Mouse (Mus musculus) thymus, adult 2 months (tissue): ENCODE measurements around the gene Nsun5. TPM values are rescaled to one million over a fixed set of nuclear protein-coding genes. Genes with fewer than 3 reads are reported as not detected.
A peak's percentile ranks its signal among the peaks of the same experiment; 100 is the strongest.

ENCODE experiments used
- DNase-seq: peaks from one replicate; pipeline ENCODE4 v3.0.0; 2021
- H3K27ac ChIP-seq: fragments of 200-500 bp; 2 replicates; pipeline ENCODE4 v1.5.1; 2012; ENCODE audit warnings: low read length, control low read depth; ENCODE audit not compliant: control insufficient read depth, insufficient read depth
- H3K27me3 ChIP-seq: fragments of 200-500 bp; 2 replicates; pipeline ENCODE4 v1.6.1; 2012; ENCODE audit warnings: mild to moderate bottlenecking, low read length, moderate library complexity, mixed read lengths; ENCODE audit not compliant: control insufficient read depth, insufficient read depth
- H3K36me3 ChIP-seq: fragments of 200-500 bp; 2 replicates; pipeline ENCODE4 v1.6.1; 2012; ENCODE audit warnings: mild to moderate bottlenecking, low read length, moderate library complexity; ENCODE audit not compliant: control insufficient read depth, insufficient read depth
- H3K4me1 ChIP-seq: fragments of 200-500 bp; replicated peaks from 2 replicates; pipeline ENCODE4 v1.6.1; 2012; ENCODE audit warnings: low read length; ENCODE audit not compliant: control insufficient read depth, insufficient read depth
- H3K4me3 ChIP-seq: fragments of 200-500 bp; 2 replicates; pipeline ENCODE4 v1.5.1; 2012; ENCODE audit warnings: mild to moderate bottlenecking, low read length, control low read depth, moderate library complexity; ENCODE audit not compliant: control insufficient read depth, insufficient read depth
- CTCF ChIP-seq: fragments of 200-500 bp; IDR thresholded peaks from 2 replicates; pipeline ENCODE4 v1.5.1; 2012; ENCODE audit warnings: mild to moderate bottlenecking, control low read depth, low read length, moderate library complexity, borderline replicate concordance; ENCODE audit not compliant: control insufficient read depth, poor library complexity, insufficient read depth; ENCODE audit errors: extremely low read depth
- POLR2A ChIP-seq: fragments of 200-500 bp; IDR thresholded peaks from 2 replicates; pipeline ENCODE4 v1.6.1; 2012; ENCODE audit warnings: mild to moderate bottlenecking, low read length, control low read depth, moderate library complexity; ENCODE audit not compliant: control insufficient read depth, poor library complexity, insufficient read depth; ENCODE audit errors: extremely low read depth
- WGBS: fragments of 180-500 bp; shearing (Covaris S2); methylation state at CpG from one replicate; pipeline ENCODE4 v1.1.7; 2018; 5-methylcytosine and 5-hydroxymethylcytosine counted together
- polyA plus RNA-seq: library from polyadenylated mRNA; depleted of rRNA; stranded (reverse); fragments of >200 nt; gene quantifications from 2 replicates; pipeline ENCODE4 v1.2.3, GENCODE M21; 2012; rRNA removed

The Nsun5 gene
- 65.6 and 74.4 TPM in 2 replicates for polyA plus RNA-seq

GRCm38 (mm10) chr5:135369787-135370654 is at the start of gene Nsun5:
Gene Nsun5, plus strand, starts transcription at chr5:135369953.
- TF ChIP-seq POLR2A = peak; percentile 46; the same call in 1 of the 2 replicates
- 0 out of 2 replicates have a peak, but pooled peaks have one; percentile 26 for TF ChIP-seq CTCF

GRCm38 (mm10) chr5:135322197-135322596 is 47.6 kb upstream of the Nsun5 start:
- WGBS = 91% methylated on average over 1 of the region's 1 CpGs
- no peak for DNase-seq
- H3K4me1 ChIP-seq = no peaks in the 10 kb centered on the region

More at GRCm38 (mm10) chr5:135369787-135370654, at the start of gene Nsun5:
- no peaks in the 10 kb centered on the region for H3K27me3 ChIP-seq
- peak within 1 kb of the TSS; percentile 66 for H3K4me3 ChIP-seq
- H3K4me1 ChIP-seq = peaks cover 7% of the 10 kb centered on the region; the same call in 1 of the 2 replicates
- H3K36me3 ChIP-seq = peaks cover 19% of the 10 kb centered on the region
- peak within 1 kb of the TSS; percentile 66; the same call in 1 of the 2 replicates for H3K27ac ChIP-seq
- WGBS = under 1% methylated on average over 64 of the region's 64 CpGs
- DNase-seq = peak; percentile 94

GRCm38 (mm10) chr5:135326121-135326659 is 43.6 kb upstream of the Nsun5 start:
- TF ChIP-seq CTCF = no peak
- no peak for TF ChIP-seq POLR2A
- H3K27ac ChIP-seq = no peak overlapping the region
- H3K4me3 ChIP-seq = no peak overlapping the region
- H3K4me1 ChIP-seq = no peaks in the 10 kb centered on the region
- no peaks in the 10 kb centered on the region for H3K27me3 ChIP-seq
- 69% methylated on average over 3 of the region's 3 CpGs for WGBS
- H3K36me3 ChIP-seq = no peaks in the 10 kb centered on the region
- no peak for DNase-seq

More at GRCm38 (mm10) chr5:135322197-135322596, 47.6 kb upstream of the Nsun5 start:
- H3K27me3 ChIP-seq = no peaks in the 10 kb centered on the region
- TF ChIP-seq POLR2A (no peak), CTCF (no peak)
- no peak overlapping the region for H3K27ac ChIP-seq
- H3K36me3 ChIP-seq = no peaks in the 10 kb centered on the region
- H3K4me3 ChIP-seq = no peak overlapping the region

GRCm38 (mm10) chr5:135329471-135329870 is 40.3 kb upstream of the Nsun5 start:
- TF ChIP-seq POLR2A (no peak), CTCF (no peak)
- 88% methylated on average over 4 of the region's 4 CpGs for WGBS
- DNase-seq = no peak
- H3K4me1 ChIP-seq = no peaks in the 10 kb centered on the region
- H3K36me3 ChIP-seq = no peaks in the 10 kb centered on the region
- H3K4me3 ChIP-seq = no peak overlapping the region
- no peak overlapping the region for H3K27ac ChIP-seq
- no peaks in the 10 kb centered on the region for H3K27me3 ChIP-seq

GRCm38 (mm10) chr5:135330201-135330600 is 39.6 kb upstream of the Nsun5 start:
- TF ChIP-seq CTCF (no peak), POLR2A (no peak)
- no peak overlapping the region for H3K27ac ChIP-seq
- H3K36me3 ChIP-seq = no peaks in the 10 kb centered on the region
- 85% methylated on average over 5 of the region's 5 CpGs for WGBS
- DNase-seq = no peak
- H3K4me3 ChIP-seq = no peak overlapping the region
- no peaks in the 10 kb centered on the region for H3K4me1 ChIP-seq
- no peaks in the 10 kb centered on the region for H3K27me3 ChIP-seq

- no peak overlapping the region for H3K27ac ChIP-seq
- TF ChIP-seq POLR2A = no peak
- no peak for TF ChIP-seq CTCF
- 92% methylated on average over 6 of the region's 6 CpGs for WGBS
- no peaks in the 10 kb centered on the region for H3K27me3 ChIP-seq
- no peak overlapping the region for H3K4me3 ChIP-seq
- DNase-seq = no peak
- H3K36me3 ChIP-seq = no peaks in the 10 kb centered on the region
- H3K4me1 ChIP-seq = no peaks in the 10 kb centered on the region
Observed at GRCm38 (mm10) chr5:135331161-135331560, 38.6 kb upstream of the Nsun5 start.
